Mouse (Mus musculus) frontal cortex, postnatal 14 days (tissue): ENCODE data around the gene Cyp2d10.
"Not testable (repeated sequence)": the region's sequence is repeated elsewhere in the genome, so short reads cannot be mapped to it uniquely, and the experiment has no call there.

Experiments
- DNase-seq, 2 experiments: peaks; one replicate each; pipeline ENCODE4 v3.0.0; 2022; ENCODE audit warnings: low spot score in 2 of 2

The Cyp2d10 gene

DNA sequence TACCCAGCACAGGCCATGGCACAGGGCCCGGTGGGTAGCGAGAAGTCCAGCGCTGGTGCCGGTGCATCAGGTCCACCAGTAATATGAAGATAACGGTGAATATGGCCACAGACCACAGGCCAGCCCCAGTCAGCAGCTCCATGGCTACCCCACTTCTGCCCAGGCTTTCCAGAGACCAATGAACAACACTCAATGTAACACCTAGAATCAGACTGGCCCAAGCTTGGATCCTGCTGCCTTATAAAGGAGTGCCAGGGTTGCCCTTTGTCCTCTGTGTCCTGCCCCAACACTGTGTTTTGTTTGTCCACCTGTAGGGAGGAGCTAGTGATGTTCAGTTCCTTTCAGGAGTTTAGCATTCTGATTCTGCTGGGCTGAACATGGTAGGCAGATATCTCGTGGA, at the start of gene Cyp2d10:
Gene Cyp2d10 (minus strand): TSS at position 215 of the 400 bp plus-strand sequence.
- DNase-seq: no peak

GRCm38 (mm10) chr15:82456086-82456790, 49.2 kb upstream of the Cyp2d10 start:
- DNase-seq: not testable (repeated sequence)

GRCm38 (mm10) chr15:82453501-82453900, 46.5 kb upstream of the Cyp2d10 start:
- DNase-seq: not testable (repeated sequence)

DNA sequence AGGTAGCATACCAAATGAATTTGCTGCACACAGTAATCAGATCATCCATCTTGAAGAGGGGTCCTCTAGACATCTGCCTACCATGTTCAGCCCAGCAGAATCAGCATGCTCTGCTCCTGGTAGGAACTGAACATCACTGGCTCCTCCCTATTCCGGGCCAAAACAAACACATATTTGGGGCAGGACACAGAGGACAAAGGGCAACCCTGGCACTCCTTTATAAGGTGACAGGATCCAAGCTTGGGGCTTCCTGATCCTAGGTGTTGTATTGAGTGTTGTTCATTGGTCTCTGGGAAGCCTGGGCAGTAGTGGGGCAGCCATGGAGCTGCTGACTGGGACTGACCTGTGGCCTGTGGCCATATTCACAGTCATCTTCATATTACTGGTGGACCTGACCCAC, 45.1 kb upstream of the Cyp2d10 start:
- DNase-seq: not testable (repeated sequence)

GRCm38 (mm10) chr15:82450045-82450444, 43.0 kb upstream of the Cyp2d10 start:
- not testable (repeated sequence) for DNase-seq

DNA sequence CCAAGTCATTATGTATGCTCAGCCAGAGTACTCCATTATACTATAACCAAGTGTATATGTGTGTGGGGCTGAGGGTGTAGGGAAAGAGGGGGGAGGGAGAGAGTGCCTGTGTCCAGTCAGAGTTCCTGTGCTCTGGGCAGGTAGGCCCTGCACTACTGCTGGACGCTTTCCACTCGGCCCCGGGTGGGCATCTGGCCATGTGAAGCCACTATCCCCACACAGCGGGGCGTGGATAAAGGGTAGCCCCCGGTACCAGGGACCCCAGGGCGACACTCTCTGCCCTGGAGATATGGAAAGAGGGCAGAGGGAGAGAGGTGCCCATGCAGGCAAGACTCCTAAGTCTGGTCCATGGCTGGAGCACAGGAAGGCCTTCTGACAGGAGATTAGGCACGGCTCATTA, 38.2 kb upstream of the Cyp2d10 start:
- no peak for DNase-seq

DNA sequence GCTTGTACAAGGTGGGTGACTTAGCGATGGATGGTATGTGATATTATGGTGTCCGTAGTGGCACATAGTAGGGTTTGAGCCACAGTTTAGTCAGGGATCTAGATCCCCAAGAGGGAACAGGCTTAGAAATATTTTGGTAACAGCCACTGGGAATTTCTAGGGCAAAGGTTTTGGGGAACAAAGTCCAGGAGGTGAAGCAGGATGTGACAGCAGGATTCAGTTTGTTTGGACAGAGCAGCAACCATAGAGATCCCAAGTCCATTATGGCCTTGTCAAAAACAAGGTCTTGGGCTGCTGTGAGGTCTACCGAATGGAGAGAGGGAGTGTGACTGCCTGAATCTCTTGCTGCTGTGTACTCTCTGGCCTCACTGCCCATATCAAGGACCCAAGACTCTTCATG, 36.7 kb upstream of the Cyp2d10 start:
- DNase-seq: no peak

DNA sequence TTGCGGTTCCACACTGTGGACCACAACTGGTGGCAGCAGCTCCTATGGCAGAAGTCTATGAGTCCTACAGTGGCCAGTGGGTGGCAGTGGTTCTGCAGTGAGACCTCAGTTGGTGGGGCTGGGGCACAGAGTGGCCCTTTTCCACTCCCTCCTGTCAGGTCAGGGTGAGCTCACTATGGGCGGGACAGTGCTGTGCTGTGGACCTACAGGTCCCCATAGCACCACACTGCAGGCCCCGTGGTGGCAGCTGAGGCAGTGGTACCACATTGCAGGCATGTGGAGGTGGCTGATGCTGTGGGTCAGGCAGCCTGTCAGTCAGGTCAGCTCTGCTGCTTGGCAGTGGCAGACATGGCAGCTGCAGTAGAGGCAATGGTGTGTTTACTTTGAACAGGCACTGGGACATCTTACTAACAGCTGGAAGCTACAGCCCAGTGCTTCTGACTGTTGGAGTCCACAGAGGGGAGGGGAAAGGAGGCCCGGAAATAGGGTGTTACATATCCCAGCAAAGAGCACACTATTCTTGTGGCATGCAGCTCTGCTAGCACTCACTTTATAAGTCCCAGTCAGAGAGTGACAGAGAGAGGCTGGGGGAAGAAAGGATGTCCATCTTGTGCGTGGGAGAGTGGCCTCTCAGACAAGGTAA, 31.1 kb upstream of the Cyp2d10 start:
- no peak for DNase-seq

- no peak for DNase-seq
These were observed 28.6 kb upstream of the Cyp2d10 start for GRCm38 (mm10) chr15:82435606-82436005.

- DNase-seq: no peak
These were observed 28.0 kb upstream of the Cyp2d10 start for GRCm38 (mm10) chr15:82435011-82435410.

DNA sequence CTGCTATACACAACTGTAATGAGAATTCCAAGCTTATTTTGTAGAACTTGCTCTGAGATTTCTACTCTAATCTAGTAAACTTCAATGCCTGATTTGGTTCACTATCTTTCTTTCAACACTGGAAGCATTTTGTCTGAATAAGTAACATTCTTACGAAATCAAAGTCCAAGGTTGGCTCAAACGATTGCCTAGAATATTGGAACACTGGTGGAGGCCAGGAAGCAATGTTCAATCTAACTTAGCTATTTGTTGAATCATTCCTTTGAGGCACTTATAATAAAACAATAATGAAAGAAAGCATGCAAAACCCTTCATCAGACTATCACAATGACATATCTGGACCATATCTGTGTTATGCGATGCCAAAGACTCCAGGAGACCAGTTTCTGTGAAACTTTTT, 27.5 kb upstream of the Cyp2d10 start:
- DNase-seq: no peak

GRCm38 (mm10) chr15:82433621-82434020, 26.6 kb upstream of the Cyp2d10 start:
- DNase-seq: no peak

GRCm38 (mm10) chr15:82433137-82433536, 26.1 kb upstream of the Cyp2d10 start, which contains the start of gene Cyp2d9:
TSS of gene Cyp2d9 (plus strand) at chr15:82433437.
- no peak for DNase-seq

DNA sequence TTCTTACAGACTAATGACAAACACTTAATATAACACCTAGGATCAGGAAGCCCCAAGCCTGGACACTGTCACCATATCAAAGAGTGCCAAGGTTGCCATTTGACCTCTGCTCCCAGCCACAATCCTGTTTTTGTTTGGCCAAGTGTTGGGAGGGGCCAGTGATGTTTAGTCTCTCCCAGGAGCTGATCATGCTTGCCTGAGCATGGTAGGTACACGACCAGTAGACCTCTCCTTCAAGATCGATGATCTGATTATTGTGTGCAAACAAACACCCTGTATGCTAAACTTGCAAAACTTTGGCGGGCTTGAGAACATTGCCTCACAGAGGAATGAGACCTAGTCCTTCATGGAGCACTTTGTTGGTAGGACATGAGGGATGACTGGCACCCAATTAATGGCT, 16.5 kb upstream of the Cyp2d10 start:
- no peak for DNase-seq

- no peak for DNase-seq
These were observed 15.9 kb upstream of the Cyp2d10 start for GRCm38 (mm10) chr15:82422935-82423334.

GRCm38 (mm10) chr15:82418616-82419015, 11.6 kb upstream of the Cyp2d10 start:
- no peak for DNase-seq

DNA sequence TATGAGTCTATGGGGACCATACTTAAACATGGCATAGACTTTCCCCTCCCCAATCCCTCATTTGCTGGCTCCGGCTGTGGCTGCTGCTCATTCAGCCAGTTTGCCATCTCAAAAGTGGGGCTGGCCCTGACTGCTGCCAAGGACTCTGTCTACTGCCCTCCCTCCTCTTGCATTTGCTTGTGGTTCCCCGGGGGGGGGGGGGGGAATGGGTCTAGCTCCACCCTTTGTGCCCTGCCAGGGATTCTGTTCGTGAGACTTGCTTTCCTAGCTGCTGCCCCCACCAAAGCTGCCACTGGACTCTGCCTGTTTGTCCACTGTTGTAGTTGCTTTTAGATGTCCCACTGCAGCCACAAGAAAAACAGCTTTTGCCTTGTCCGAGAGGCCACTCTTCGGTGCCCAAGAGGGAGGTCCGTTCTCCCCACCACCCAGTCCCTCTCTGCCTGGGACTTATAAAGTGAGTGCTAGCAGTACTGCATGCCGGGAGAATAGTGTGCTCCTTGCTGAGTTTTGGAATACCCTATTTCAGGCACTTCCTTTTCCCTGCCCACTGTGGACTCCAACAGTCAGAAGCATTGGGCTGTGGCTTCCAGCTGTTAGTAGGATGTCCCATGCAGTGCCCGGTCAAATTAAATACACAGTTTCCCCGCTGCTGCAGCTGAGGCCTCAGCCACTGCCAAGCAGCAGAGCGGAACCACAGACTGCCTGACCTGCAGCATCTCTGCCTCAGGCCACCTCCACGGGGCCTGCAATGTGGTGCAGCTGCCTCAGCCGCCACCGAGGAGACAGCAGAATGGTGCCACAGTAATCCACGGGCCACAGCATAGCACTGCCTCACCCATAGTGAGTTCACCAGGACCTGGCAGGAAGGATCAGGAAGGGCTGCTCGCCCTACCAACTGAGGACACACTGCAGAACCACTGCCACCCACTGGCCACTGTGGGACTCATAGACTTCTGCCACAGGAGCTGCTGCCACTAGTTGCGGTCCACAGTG, 10.1 kb upstream of the Cyp2d10 start:
- peak; percentile 58 to 78 for DNase-seq

GRCm38 (mm10) chr15:82407536-82407935, 541 bp upstream of the Cyp2d10 start:
- DNase-seq: no peak

DNA sequence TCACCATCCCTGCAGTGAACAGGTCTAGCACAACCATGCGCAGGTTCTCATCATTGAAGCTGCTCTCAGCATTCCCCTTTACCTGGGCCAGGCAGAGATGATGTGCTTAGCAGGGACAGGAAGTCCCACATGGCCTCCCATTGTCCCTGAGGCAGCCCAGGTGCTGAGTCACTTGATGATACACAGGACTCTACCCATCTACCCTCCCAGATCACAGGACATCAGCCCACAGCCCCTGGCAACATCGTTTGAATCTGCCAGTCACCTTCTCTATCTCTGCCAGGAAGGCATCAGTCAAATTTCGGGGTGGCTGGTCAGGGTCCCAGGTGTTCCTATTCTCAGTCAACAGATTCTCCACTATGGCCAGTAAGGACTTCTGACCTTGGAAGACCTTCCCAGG, 2.8 kb downstream of the Cyp2d10 start:
- no peak for DNase-seq

DNA sequence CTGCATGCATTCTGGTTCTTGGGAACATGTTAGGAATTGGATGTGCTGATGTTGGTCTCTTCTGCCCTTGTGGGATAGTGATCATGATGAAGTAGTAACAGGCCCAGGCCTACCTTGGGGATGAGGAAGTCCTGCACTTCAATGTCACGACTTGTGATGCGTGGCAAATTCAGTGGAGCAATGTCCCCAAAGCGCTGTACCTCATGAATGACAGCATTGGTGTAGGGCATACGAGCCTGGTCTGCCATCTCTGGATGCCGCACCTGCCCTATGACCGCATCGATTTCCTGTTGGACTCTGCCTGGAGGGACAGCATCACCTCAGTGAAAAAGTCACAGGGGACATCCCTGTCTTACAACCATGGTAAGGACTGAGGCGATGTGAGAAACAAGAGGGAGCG, 3.4 kb downstream of the Cyp2d10 start:
- no peak for DNase-seq

- no peak for DNase-seq
These were observed 4.3 kb downstream of the Cyp2d10 start for GRCm38 (mm10) chr15:82402741-82403140.

DNA sequence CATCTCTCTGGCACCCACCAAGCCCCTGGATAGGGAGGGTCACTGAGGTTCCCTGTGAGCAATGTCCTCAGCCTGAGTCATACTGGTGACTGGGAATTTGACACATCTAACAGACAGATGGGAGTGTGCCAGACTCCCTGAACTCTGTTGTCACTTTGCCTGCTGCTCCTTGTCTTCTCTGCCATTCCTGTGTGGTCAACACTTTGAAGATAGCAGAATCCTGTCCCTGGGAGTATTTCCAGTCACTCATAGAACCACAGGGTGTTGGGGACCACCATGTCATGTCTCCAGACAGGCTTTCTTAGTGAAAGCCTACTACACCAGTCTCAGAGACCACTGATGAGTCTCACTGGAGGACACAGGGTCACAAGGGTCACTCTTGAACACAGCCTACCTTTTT, 4.9 kb downstream of the Cyp2d10 start:
- DNase-seq: no peak
